Mouse (Mus musculus): ENCODE results near the gene Galnt18. TPM values are rescaled to one million over a fixed set of nuclear protein-coding genes. Genes with fewer than 3 reads are reported as not detected.

Gene Galnt18
- polyA plus RNA-seq, 2 experiments: 1.0 to 1.1 TPM

GRCm38 (mm10) chr7:111766145-111766767 is 13.5 kb downstream of the Galnt18 start:
- Histone ChIP-seq H3K9me3 (ENCODE audit: control insufficient read depth, low read length) (no peaks in the 10 kb centered on the region), H3K36me3 (replicated peaks; ENCODE audit: control insufficient read depth, insufficient read depth, low read depth) (no peaks in the 10 kb centered on the region), H3K4me2 (ENCODE audit: low read depth) (no peak overlapping the region), H3K27me3 (ENCODE audit: control insufficient read depth, insufficient read depth, low read length) (no peaks in the 10 kb centered on the region), H3K4me1 (replicated peaks; ENCODE audit: control insufficient read depth in 2 of 2, insufficient read depth in 2 of 2, low read length in 1 of 2) (no peaks in the 10 kb centered on the region), H3K9ac (replicated peaks) (no peak overlapping the region), H3K4me3 (ENCODE audit: insufficient read depth in 1 of 2, low read depth in 2 of 2, low read length in 2 of 2) (no peak overlapping the region), H3K27ac (no peak overlapping the region)
- TF ChIP-seq EP300 (IDR thresholded peaks at IDR 0.05; ENCODE audit: low read depth) (no peak), CTCF (IDR thresholded peaks at IDR 0.05; ENCODE audit: low read depth) (no peak)
- DNase-seq (ENCODE audit: low read depth in 3 of 3, low spot score in 3 of 3) (no peak), ATAC-seq (ENCODE audit: insufficient read depth) (no peak)
- 51% methylated on average over 9 of the region's 9 CpGs for WGBS (ENCODE audit: insufficient replicate concordance)

DNA sequence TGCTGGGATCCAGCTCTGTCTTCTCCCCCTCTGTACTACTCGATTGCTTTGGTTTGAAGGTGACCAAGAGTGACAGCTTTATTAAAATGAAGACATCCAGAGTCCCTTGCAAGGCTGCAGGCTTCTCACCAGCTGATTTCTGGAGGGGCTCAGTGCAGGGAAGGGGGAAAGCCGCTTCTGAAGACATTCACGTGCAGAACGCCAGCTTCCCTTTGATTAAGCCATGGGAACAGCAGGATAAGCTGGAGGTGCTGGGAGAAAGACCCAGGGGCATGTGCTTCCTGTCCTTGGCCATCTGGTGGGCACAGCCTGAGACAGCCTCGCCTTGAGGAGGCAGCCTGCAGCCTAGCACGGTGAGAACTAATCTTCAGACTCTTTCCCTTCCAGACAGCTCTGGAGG is 17.0 kb downstream of the Galnt18 start:
- no peaks in the 10 kb centered on the region for H3K4me1 ChIP-seq (replicated peaks; ENCODE audit: control insufficient read depth in 2 of 2, insufficient read depth in 2 of 2, low read length in 1 of 2)
- H3K27me3 ChIP-seq (ENCODE audit: control insufficient read depth, insufficient read depth, low read length): no peaks in the 10 kb centered on the region
- DNase-seq (ENCODE audit: low read depth in 3 of 3, low spot score in 3 of 3) (no peak), ATAC-seq (ENCODE audit: insufficient read depth) (no peak)
- 42% methylated on average over 6 of the region's 6 CpGs for WGBS (ENCODE audit: insufficient replicate concordance)
- TF ChIP-seq EP300 (IDR thresholded peaks at IDR 0.05; ENCODE audit: low read depth) (no peak), CTCF (IDR thresholded peaks at IDR 0.05; ENCODE audit: low read depth) (no peak)
- H3K36me3 ChIP-seq (replicated peaks; ENCODE audit: control insufficient read depth, insufficient read depth, low read depth): no peaks in the 10 kb centered on the region
- H3K9ac ChIP-seq (replicated peaks): no peak overlapping the region
- H3K4me2 ChIP-seq (ENCODE audit: low read depth): no peak overlapping the region
- H3K4me3 ChIP-seq (ENCODE audit: insufficient read depth in 1 of 2, low read depth in 2 of 2, low read length in 2 of 2): no peak overlapping the region
- H3K27ac ChIP-seq: no peak overlapping the region
- H3K9me3 ChIP-seq (ENCODE audit: control insufficient read depth, low read length): no peaks in the 10 kb centered on the region

- Histone ChIP-seq H3K27ac (no peak overlapping the region), H3K36me3 (replicated peaks; ENCODE audit: control insufficient read depth, insufficient read depth, low read depth) (no peaks in the 10 kb centered on the region), H3K9me3 (ENCODE audit: control insufficient read depth, low read length) (no peaks in the 10 kb centered on the region), H3K4me2 (ENCODE audit: low read depth) (no peak overlapping the region), H3K27me3 (ENCODE audit: control insufficient read depth, insufficient read depth, low read length) (no peaks in the 10 kb centered on the region), H3K4me1 (replicated peaks; ENCODE audit: control insufficient read depth in 2 of 2, insufficient read depth in 2 of 2, low read length in 1 of 2) (no peaks in the 10 kb centered on the region), H3K9ac (replicated peaks) (no peak overlapping the region), H3K4me3 (ENCODE audit: insufficient read depth in 1 of 2, low read depth in 2 of 2, low read length in 2 of 2) (no peak overlapping the region)
- ATAC-seq (ENCODE audit: insufficient read depth) (no peak), DNase-seq (ENCODE audit: low read depth in 3 of 3, low spot score in 3 of 3) (no peak)
- TF ChIP-seq EP300 (IDR thresholded peaks at IDR 0.05; ENCODE audit: low read depth) (no peak), CTCF (IDR thresholded peaks at IDR 0.05; ENCODE audit: low read depth) (no peak)
- WGBS (ENCODE audit: insufficient replicate concordance): 72% methylated on average over 3 of the region's 3 CpGs
These were observed 31.2 kb downstream of the Galnt18 start for GRCm38 (mm10) chr7:111748571-111749071.

GRCm38 (mm10) chr7:111744770-111745169 is 35.0 kb downstream of the Galnt18 start:
- H3K4me1 ChIP-seq (replicated peaks; ENCODE audit: control insufficient read depth in 2 of 2, insufficient read depth in 2 of 2, low read length in 1 of 2): no peaks in the 10 kb centered on the region
- TF ChIP-seq EP300 (IDR thresholded peaks at IDR 0.05; ENCODE audit: low read depth) (no peak), CTCF (IDR thresholded peaks at IDR 0.05; ENCODE audit: low read depth) (no peak)
- no peaks in the 10 kb centered on the region for H3K9me3 ChIP-seq (ENCODE audit: control insufficient read depth, low read length)
- no peak overlapping the region for H3K27ac ChIP-seq
- no peaks in the 10 kb centered on the region for H3K36me3 ChIP-seq (replicated peaks; ENCODE audit: control insufficient read depth, insufficient read depth, low read depth)
- DNase-seq (ENCODE audit: low read depth in 3 of 3, low spot score in 3 of 3) (no peak), ATAC-seq (ENCODE audit: insufficient read depth) (no peak)
- no peak overlapping the region for H3K4me3 ChIP-seq (ENCODE audit: insufficient read depth in 1 of 2, low read depth in 2 of 2, low read length in 2 of 2)
- no peak overlapping the region for H3K4me2 ChIP-seq (ENCODE audit: low read depth)
- H3K9ac ChIP-seq (replicated peaks): no peak overlapping the region
- no peaks in the 10 kb centered on the region for H3K27me3 ChIP-seq (ENCODE audit: control insufficient read depth, insufficient read depth, low read length)

- H3K27ac ChIP-seq: no peak overlapping the region
- peaks cover 0 to 4% of the 10 kb centered on the region in 2 experiments; a peak in 1 of 4 replicates for H3K4me1 ChIP-seq (replicated peaks; ENCODE audit: control insufficient read depth in 2 of 2, insufficient read depth in 2 of 2, low read length in 1 of 2)
- DNase-seq (ENCODE audit: low read depth in 3 of 3, low spot score in 3 of 3): no peak
- no peak for ATAC-seq (ENCODE audit: insufficient read depth)
- H3K4me2 ChIP-seq (ENCODE audit: low read depth): no peak overlapping the region
- no peak overlapping the region for H3K9ac ChIP-seq (replicated peaks)
- TF ChIP-seq CTCF (IDR thresholded peaks at IDR 0.05; ENCODE audit: low read depth) (no peak), EP300 (IDR thresholded peaks at IDR 0.05; ENCODE audit: low read depth) (no peak)
- no peaks in the 10 kb centered on the region for H3K9me3 ChIP-seq (ENCODE audit: control insufficient read depth, low read length)
- 32% methylated on average over 2 of the region's 2 CpGs for WGBS (ENCODE audit: insufficient replicate concordance)
- no peaks in the 10 kb centered on the region for H3K27me3 ChIP-seq (ENCODE audit: control insufficient read depth, insufficient read depth, low read length)
- H3K4me3 ChIP-seq (ENCODE audit: insufficient read depth in 1 of 2, low read depth in 2 of 2, low read length in 2 of 2): no peak overlapping the region
- H3K36me3 ChIP-seq (replicated peaks; ENCODE audit: control insufficient read depth, insufficient read depth, low read depth): no peaks in the 10 kb centered on the region
These were observed 38.2 kb downstream of the Galnt18 start for GRCm38 (mm10) chr7:111741595-111741994.

Measured in liver, embryonic 14.5 days (tissue).